Mouse (Mus musculus): Measurements from ENCODE around the gene Myo10. TPM values are rescaled to one million over a fixed set of nuclear protein-coding genes. Genes with fewer than 3 reads are reported as not detected.

Myo10 gene
- total and polyA plus RNA-seq, 2 experiments: 15.7 to 21.5 TPM

- no peak for TF ChIP-seq POLR2A (IDR thresholded peaks at IDR 0.05; ENCODE audit: extremely low read depth, insufficient read depth, low read length)
- no peak for TF ChIP-seq CTCF (IDR thresholded peaks at IDR 0.05; ENCODE audit: low read depth, low read length)
- WGBS: 98% methylated on average over 7 of the region's 7 CpGs
- Histone ChIP-seq H3K4me3 (ENCODE audit: insufficient read depth, low read depth, low read length) (no peak overlapping the region), H3K9ac (ENCODE audit: low read depth, low read length) (no peak overlapping the region), H3K79me2 (ENCODE audit: control insufficient read depth, insufficient read depth, low read length) (no peaks in the 10 kb centered on the region), H3K27ac (replicated peaks; ENCODE audit: insufficient read depth, low read depth, low read length) (no peak overlapping the region), H3K36me3 (ENCODE audit: control insufficient read depth, insufficient read depth, low read length) (peaks cover 51% of the 10 kb centered on the region), H3K4me1 (ENCODE audit: control insufficient read depth, insufficient read depth, low read length) (no peaks in the 10 kb centered on the region), H3K27me3 (ENCODE audit: control insufficient read depth, insufficient read depth, low read length) (no peaks in the 10 kb centered on the region)
- DNase-seq (ENCODE audit: extremely low read depth, low read depth, low spot score): no peak
These were observed 166.2 kb downstream of the Myo10 start for GRCm38 (mm10) chr15:25788565-25788964.

- H3K9ac ChIP-seq (ENCODE audit: low read depth, low read length): no peak overlapping the region
- WGBS: 89% methylated on average over 10 of the region's 10 CpGs
- no peak overlapping the region for H3K27ac ChIP-seq (replicated peaks; ENCODE audit: insufficient read depth, low read depth, low read length)
- H3K4me1 ChIP-seq (ENCODE audit: control insufficient read depth, insufficient read depth, low read length): no peaks in the 10 kb centered on the region
- H3K27me3 ChIP-seq (ENCODE audit: control insufficient read depth, insufficient read depth, low read length): no peaks in the 10 kb centered on the region
- H3K36me3 ChIP-seq (ENCODE audit: control insufficient read depth, insufficient read depth, low read length): peaks cover 49% of the 10 kb centered on the region
- TF ChIP-seq CTCF (IDR thresholded peaks at IDR 0.05; ENCODE audit: low read depth, low read length): no peak
- no peak for TF ChIP-seq POLR2A (IDR thresholded peaks at IDR 0.05; ENCODE audit: extremely low read depth, insufficient read depth, low read length)
- no peaks in the 10 kb centered on the region for H3K79me2 ChIP-seq (ENCODE audit: control insufficient read depth, insufficient read depth, low read length)
- no peak overlapping the region for H3K4me3 ChIP-seq (ENCODE audit: insufficient read depth, low read depth, low read length)
- no peak for DNase-seq (ENCODE audit: extremely low read depth, low read depth, low spot score)
These were observed 166.9 kb downstream of the Myo10 start for GRCm38 (mm10) chr15:25789241-25789640.

GRCm38 (mm10) chr15:25791660-25792353, 169.5 kb downstream of the Myo10 start:
- Histone ChIP-seq H3K79me2 (ENCODE audit: control insufficient read depth, insufficient read depth, low read length) (no peaks in the 10 kb centered on the region), H3K4me1 (ENCODE audit: control insufficient read depth, insufficient read depth, low read length) (no peaks in the 10 kb centered on the region), H3K36me3 (ENCODE audit: control insufficient read depth, insufficient read depth, low read length) (peaks cover 45% of the 10 kb centered on the region), H3K27me3 (ENCODE audit: control insufficient read depth, insufficient read depth, low read length) (no peaks in the 10 kb centered on the region), H3K4me3 (ENCODE audit: insufficient read depth, low read depth, low read length) (no peak overlapping the region), H3K9ac (ENCODE audit: low read depth, low read length) (no peak overlapping the region), H3K27ac (replicated peaks; ENCODE audit: insufficient read depth, low read depth, low read length) (no peak overlapping the region)
- WGBS: 88% methylated on average over 8 of the region's 8 CpGs
- DNase-seq (ENCODE audit: extremely low read depth, low read depth, low spot score): no peak
- TF ChIP-seq CTCF (IDR thresholded peaks at IDR 0.05; ENCODE audit: low read depth, low read length) (peak; percentile 35; the same call in 1 of the 2 replicates), POLR2A (IDR thresholded peaks at IDR 0.05; ENCODE audit: extremely low read depth, insufficient read depth, low read length) (no peak)

- TF ChIP-seq POLR2A (IDR thresholded peaks at IDR 0.05; ENCODE audit: extremely low read depth, insufficient read depth, low read length) (no peak), CTCF (IDR thresholded peaks at IDR 0.05; ENCODE audit: low read depth, low read length) (no peak)
- 95% methylated on average over 8 of the region's 8 CpGs for WGBS
- no peak overlapping the region for H3K27ac ChIP-seq (replicated peaks; ENCODE audit: insufficient read depth, low read depth, low read length)
- no peak for DNase-seq (ENCODE audit: extremely low read depth, low read depth, low spot score)
- peaks cover 45% of the 10 kb centered on the region for H3K36me3 ChIP-seq (ENCODE audit: control insufficient read depth, insufficient read depth, low read length)
- H3K27me3 ChIP-seq (ENCODE audit: control insufficient read depth, insufficient read depth, low read length): no peaks in the 10 kb centered on the region
- H3K9ac ChIP-seq (ENCODE audit: low read depth, low read length): no peak overlapping the region
- H3K4me3 ChIP-seq (ENCODE audit: insufficient read depth, low read depth, low read length): no peak overlapping the region
- no peaks in the 10 kb centered on the region for H3K79me2 ChIP-seq (ENCODE audit: control insufficient read depth, insufficient read depth, low read length)
- H3K4me1 ChIP-seq (ENCODE audit: control insufficient read depth, insufficient read depth, low read length): no peaks in the 10 kb centered on the region
These were observed 171.8 kb downstream of the Myo10 start for GRCm38 (mm10) chr15:25794123-25794522.

GRCm38 (mm10) chr15:25795496-25795895, 173.2 kb downstream of the Myo10 start:
- no peaks in the 10 kb centered on the region for H3K27me3 ChIP-seq (ENCODE audit: control insufficient read depth, insufficient read depth, low read length)
- H3K4me1 ChIP-seq (ENCODE audit: control insufficient read depth, insufficient read depth, low read length): no peaks in the 10 kb centered on the region
- no peak overlapping the region for H3K9ac ChIP-seq (ENCODE audit: low read depth, low read length)
- H3K79me2 ChIP-seq (ENCODE audit: control insufficient read depth, insufficient read depth, low read length): no peaks in the 10 kb centered on the region
- no peak for TF ChIP-seq CTCF (IDR thresholded peaks at IDR 0.05; ENCODE audit: low read depth, low read length)
- H3K36me3 ChIP-seq (ENCODE audit: control insufficient read depth, insufficient read depth, low read length): peaks cover 49% of the 10 kb centered on the region
- no peak overlapping the region for H3K4me3 ChIP-seq (ENCODE audit: insufficient read depth, low read depth, low read length)
- H3K27ac ChIP-seq (replicated peaks; ENCODE audit: insufficient read depth, low read depth, low read length): no peak overlapping the region
- DNase-seq (ENCODE audit: extremely low read depth, low read depth, low spot score): no peak
- 96% methylated on average over 9 of the region's 9 CpGs for WGBS

GRCm38 (mm10) chr15:25796353-25796752, 174.0 kb downstream of the Myo10 start:
- peak; percentile 70 for TF ChIP-seq CTCF (IDR thresholded peaks at IDR 0.05; ENCODE audit: low read depth, low read length)
- TF ChIP-seq POLR2A (IDR thresholded peaks at IDR 0.05; ENCODE audit: extremely low read depth, insufficient read depth, low read length): no peak
- Histone ChIP-seq H3K27me3 (ENCODE audit: control insufficient read depth, insufficient read depth, low read length) (no peaks in the 10 kb centered on the region), H3K36me3 (ENCODE audit: control insufficient read depth, insufficient read depth, low read length) (peaks cover 57% of the 10 kb centered on the region), H3K9ac (ENCODE audit: low read depth, low read length) (no peak overlapping the region), H3K4me3 (ENCODE audit: insufficient read depth, low read depth, low read length) (no peak overlapping the region), H3K4me1 (ENCODE audit: control insufficient read depth, insufficient read depth, low read length) (no peaks in the 10 kb centered on the region), H3K27ac (replicated peaks; ENCODE audit: insufficient read depth, low read depth, low read length) (no peak overlapping the region), H3K79me2 (ENCODE audit: control insufficient read depth, insufficient read depth, low read length) (no peaks in the 10 kb centered on the region)
- WGBS: 74% methylated on average over 3 of the region's 3 CpGs
- DNase-seq (ENCODE audit: extremely low read depth, low read depth, low spot score): peak; percentile 35

Measured in liver, adult 2 months (tissue).